Mouse (Mus musculus) MEL (cell line): ENCODE measurements around the gene 1190005I06Rik. TPM values are rescaled to one million over a fixed set of nuclear protein-coding genes. Genes with fewer than 3 reads are reported as not detected.

ENCODE experiments used
- DNase-seq: peaks from one replicate; pipeline ENCODE4 v3.0.0; 2011; ENCODE audit warnings: low read depth, low spot score
- H3K27ac ChIP-seq: 2 replicates; pipeline ENCODE4 v1.5.1; 2012; ENCODE audit warnings: low read depth, mild to moderate bottlenecking, control low read depth, low read length, moderate library complexity; ENCODE audit not compliant: control insufficient read depth
- H3K27me3 ChIP-seq, 2 experiments: fragments of 150-350 bp in 1 of 2; sonication (generic) in 1 of 2; 2 replicates each; pipeline ENCODE4 v1.6.1; 2012; ENCODE audit warnings: low read length in 2 of 2, mild to moderate bottlenecking in 2 of 2, improper control_type of control experiment in 1 of 2, moderate library complexity in 1 of 2; ENCODE audit not compliant: insufficient read depth in 2 of 2, control insufficient read depth in 1 of 2
- H3K36me3 ChIP-seq, 2 experiments: 2 replicates each; pipeline ENCODE4 v1.6.1; 2012 to 2014; ENCODE audit warnings: low read length in 2 of 2, improper control_type of control experiment in 1 of 2, inconsistent platforms in 1 of 2, mild to moderate bottlenecking in 1 of 2; ENCODE audit not compliant: insufficient read depth in 2 of 2, control insufficient read depth in 1 of 2
- H3K4me1 ChIP-seq, 2 experiments: fragments of 150-350 bp in 1 of 2; sonication (generic) in 1 of 2; 2 replicates each; pipeline ENCODE4 v1.6.1; 2012; ENCODE audit warnings: low read length in 2 of 2, improper control_type of control experiment in 1 of 2, mild to moderate bottlenecking in 1 of 2; ENCODE audit not compliant: insufficient read depth in 2 of 2, control insufficient read depth in 1 of 2
- H3K4me3 ChIP-seq, 2 experiments: fragments of 150-350 bp in 1 of 2; sonication (generic) in 1 of 2; 2 replicates each; pipeline ENCODE4 v1.5.1; 2012; ENCODE audit warnings: low read depth in 2 of 2, low read length in 2 of 2, mild to moderate bottlenecking in 2 of 2, moderate library complexity in 2 of 2, control low read depth in 1 of 2, improper control_type of control experiment in 1 of 2; ENCODE audit not compliant: control insufficient read depth in 1 of 2, insufficient read depth in 1 of 2
- H3K79me2 ChIP-seq: 2 replicates; pipeline ENCODE4 v1.6.1; 2012; ENCODE audit warnings: mild to moderate bottlenecking, low read length, moderate library complexity; ENCODE audit not compliant: control insufficient read depth, poor library complexity, insufficient read depth
- H3K9ac ChIP-seq: 2 replicates; pipeline ENCODE4 v1.6.1; 2012; ENCODE audit warnings: low read depth, mild to moderate bottlenecking, control low read depth, low read length, moderate library complexity; ENCODE audit not compliant: control insufficient read depth, poor library complexity, severe bottlenecking
- H3K9me3 ChIP-seq: fragments of 150-350 bp; sonication (generic); replicated peaks from 2 replicates; pipeline ENCODE4 v1.6.1; 2012; ENCODE audit warnings: mild to moderate bottlenecking, low read length, improper control_type of control experiment, moderate library complexity; ENCODE audit not compliant: insufficient read depth
- BHLHE40 ChIP-seq: IDR thresholded peaks from 2 replicates; pipeline ENCODE4 v1.6.1; 2012; ENCODE audit warnings: low read depth, mild to moderate bottlenecking, inconsistent platforms, low read length, improper control_type of control experiment, borderline replicate concordance
- CHD1 ChIP-seq: IDR thresholded peaks from 2 replicates; pipeline ENCODE4 v1.6.1; 2012; ENCODE audit warnings: low read depth, mild to moderate bottlenecking, inconsistent platforms, low read length, improper control_type of control experiment
- CHD2 ChIP-seq: IDR thresholded peaks from 2 replicates; pipeline ENCODE4 v1.6.1; 2011; ENCODE audit warnings: low read length, improper control_type of control experiment
- CTCF ChIP-seq, 3 experiments: IDR thresholded peaks in 2 of 3; conservative IDR thresholded peaks in 1 of 3; 2 replicates each; pipeline ENCODE4 v1.5.1; 2011 to 2012; ENCODE audit warnings: low read length in 3 of 3, low read depth in 2 of 3, mild to moderate bottlenecking in 2 of 3, improper control_type of control experiment in 1 of 3, inconsistent platforms in 1 of 3, mixed read lengths in 1 of 3, moderate library complexity in 1 of 3; ENCODE audit not compliant: control insufficient read depth in 1 of 3, insufficient read depth in 1 of 3, poor library complexity in 1 of 3, severe bottlenecking in 1 of 3
- E2F4 ChIP-seq: IDR thresholded peaks from 2 replicates; pipeline ENCODE4 v1.6.1; 2011; ENCODE audit warnings: low read depth, low read length, improper control_type of control experiment, borderline replicate concordance
- ELF1 ChIP-seq: IDR thresholded peaks from 2 replicates; pipeline ENCODE4 v1.6.1; 2014; ENCODE audit warnings: low read depth, mild to moderate bottlenecking, inconsistent platforms, low read length, improper control_type of control experiment, moderate library complexity
- HCFC1 ChIP-seq: IDR thresholded peaks from 2 replicates; pipeline ENCODE4 v1.6.1; 2012; ENCODE audit warnings: low read depth, mild to moderate bottlenecking, inconsistent platforms, low read length, improper control_type of control experiment, moderate library complexity
- JUND ChIP-seq: IDR thresholded peaks from 2 replicates; pipeline ENCODE4 v1.6.1; 2011; ENCODE audit warnings: low read depth, mild to moderate bottlenecking, improper control_type of control experiment, low read length
- KAT2A ChIP-seq: conservative IDR thresholded peaks from 2 replicates; pipeline ENCODE4 v1.6.1; 2012; ENCODE audit warnings: low read depth, low read length, improper control_type of control experiment, inconsistent platforms
- MAFK ChIP-seq: IDR thresholded peaks from 2 replicates; pipeline ENCODE4 v1.6.1; 2011; ENCODE audit warnings: low read depth, mild to moderate bottlenecking, low read length, improper control_type of control experiment, borderline replicate concordance
- MAZ ChIP-seq: IDR thresholded peaks from 2 replicates; pipeline ENCODE4 v1.6.1; 2012; ENCODE audit warnings: low read depth, mild to moderate bottlenecking, inconsistent platforms, low read length, improper control_type of control experiment
- MEF2A ChIP-seq: IDR thresholded peaks from 2 replicates; pipeline ENCODE4 v1.6.1; 2014; ENCODE audit warnings: low read depth, mild to moderate bottlenecking, inconsistent platforms, low read length, improper control_type of control experiment; ENCODE audit not compliant: poor library complexity, insufficient replicate concordance, severe bottlenecking; ENCODE audit errors: extremely low read depth
- MYC ChIP-seq: IDR thresholded peaks from 2 replicates; pipeline ENCODE4 v1.6.1; 2011; ENCODE audit warnings: low read depth, mild to moderate bottlenecking, low read length, improper control_type of control experiment, moderate library complexity
- NRF1 ChIP-seq: IDR thresholded peaks from 2 replicates; pipeline ENCODE4 v1.6.1; 2014; ENCODE audit warnings: low read depth, mild to moderate bottlenecking, inconsistent platforms, low read length, improper control_type of control experiment, moderate library complexity; ENCODE audit not compliant: poor library complexity, insufficient read depth, severe bottlenecking
- POLR2A ChIP-seq, 2 experiments: IDR thresholded peaks; 2 replicates each; pipeline ENCODE4 v1.6.1; 2011 to 2012; ENCODE audit warnings: low read length in 2 of 2, mild to moderate bottlenecking in 2 of 2, control low read depth in 1 of 2, improper control_type of control experiment in 1 of 2, low read depth in 1 of 2, moderate library complexity in 1 of 2; ENCODE audit not compliant: control insufficient read depth in 1 of 2, insufficient read depth in 1 of 2, poor library complexity in 1 of 2
- RAD21 ChIP-seq: IDR thresholded peaks from 2 replicates; pipeline ENCODE4 v1.6.1; 2011; ENCODE audit warnings: mild to moderate bottlenecking, low read depth, low read length, improper control_type of control experiment
- RCOR1 ChIP-seq: IDR thresholded peaks from 2 replicates; pipeline ENCODE4 v1.6.1; 2012; ENCODE audit warnings: low read depth, mild to moderate bottlenecking, inconsistent platforms, low read length, improper control_type of control experiment
- SMC3 ChIP-seq: IDR thresholded peaks from 2 replicates; pipeline ENCODE4 v1.6.1; 2011; ENCODE audit warnings: low read depth, low read length, improper control_type of control experiment
- TAL1 ChIP-seq: IDR thresholded peaks from 2 replicates; pipeline ENCODE4 v1.6.1; 2012; ENCODE audit warnings: mild to moderate bottlenecking, inconsistent platforms, low read length, moderate library complexity, mixed read lengths
- TCF12 ChIP-seq: IDR thresholded peaks from 2 replicates; pipeline ENCODE4 v1.6.1; 2014; ENCODE audit warnings: low read depth, mild to moderate bottlenecking, inconsistent platforms, low read length, improper control_type of control experiment, moderate library complexity
- UBTF ChIP-seq: IDR thresholded peaks from 2 replicates; pipeline ENCODE4 v1.6.1; 2012; ENCODE audit warnings: low read depth, mild to moderate bottlenecking, inconsistent platforms, low read length, improper control_type of control experiment, moderate library complexity, borderline replicate concordance; ENCODE audit not compliant: insufficient read depth
- USF2 ChIP-seq, 2 experiments: IDR thresholded peaks; 2 replicates each; pipeline ENCODE4 v1.6.1; 2011 to 2012; ENCODE audit warnings: improper control_type of control experiment in 2 of 2, low read length in 2 of 2, borderline replicate concordance in 1 of 2, inconsistent platforms in 1 of 2, low read depth in 1 of 2, mild to moderate bottlenecking in 1 of 2; ENCODE audit not compliant: insufficient read depth in 1 of 2
- ZKSCAN1 ChIP-seq: IDR thresholded peaks from 2 replicates; pipeline ENCODE4 v1.6.1; 2012; ENCODE audit warnings: low read depth, mild to moderate bottlenecking, inconsistent platforms, low read length, improper control_type of control experiment, moderate library complexity
- polyA plus RNA-seq, 2 experiments: library from polyadenylated mRNA; stranded (reverse) in 1 of 2; unstranded in 1 of 2; fragments of >175 nt in 1 of 2; fragments of >200 nt in 1 of 2; gene quantifications; 2 replicates each; pipeline versions ENCODE4 v1.2.1 to v1.2.4; 2012; ENCODE audit warnings: low replicate concordance in 2 of 2, low read depth in 1 of 2; ENCODE audit not compliant: insufficient read length in 2 of 2, insufficient read depth in 1 of 2, missing spikeins in 1 of 2
- total RNA-seq: library from RNA; depleted of rRNA; stranded (reverse); fragments of 300-350 nt; gene quantifications from 2 replicates; pipeline ENCODE4 v1.2.3, GENCODE M21; 2012

Gene 1190005I06Rik
- total and polyA plus RNA-seq, 3 experiments = 2.1 to 2.3 TPM; not detected in 1

- Histone ChIP-seq H3K27me3 (no peaks in the 10 kb centered on the region), H3K4me3 (no peak overlapping the region), H3K9me3 (no peaks in the 10 kb centered on the region), H3K79me2 (no peaks in the 10 kb centered on the region), H3K27ac (no peak overlapping the region), H3K36me3 (no peaks in the 10 kb centered on the region), H3K9ac (no peak overlapping the region)
- TF ChIP-seq CHD1 (no peak), CHD2 (no peak), JUND (no peak), CTCF (IDR thresholded peaks at IDR 0.05 in 2 of 3, conservative IDR thresholded peaks at IDR 0.05 in 1 of 3; ENCODE audit: control insufficient read depth in 1 of 3, insufficient read depth in 1 of 3, low read depth in 2 of 3, low read length in 3 of 3, poor library complexity in 1 of 3, severe bottlenecking in 1 of 3) (no peak), BHLHE40 (no peak), RAD21 (no peak), ZKSCAN1 (no peak), MYC (no peak), HCFC1 (no peak), USF2 (IDR thresholded peaks at IDR 0.05; ENCODE audit: borderline replicate concordance in 1 of 2, insufficient read depth in 1 of 2, low read depth in 1 of 2, low read length in 2 of 2) (no peak), SMC3 (no peak), TAL1 (no peak), MAZ (no peak), MAFK (no peak), RCOR1 (no peak), ELF1 (no peak), E2F4 (no peak), MEF2A (no peak), UBTF (no peak), KAT2A (no peak)
- TF ChIP-seq, all 39 proteins: peak for 0
- H3K4me1 ChIP-seq = peaks cover 0 to 3% of the 10 kb centered on the region in 2 experiments; a peak in 1 of 4 replicates
- DNase-seq = no peak
These were observed 37.7 kb upstream of the 1190005I06Rik start for GRCm38 (mm10) chr8:120685097-120685496.

- H3K9ac ChIP-seq = no peak overlapping the region
- no peak overlapping the region for H3K27ac ChIP-seq
- peaks cover 0 to 5% of the 10 kb centered on the region in 2 experiments; a peak in 2 of 4 replicates for H3K36me3 ChIP-seq
- DNase-seq = no peak
- no peaks in the 10 kb centered on the region for H3K79me2 ChIP-seq
- H3K27me3 ChIP-seq = no peaks in the 10 kb centered on the region
- H3K9me3 ChIP-seq = no peaks in the 10 kb centered on the region
- H3K4me3 ChIP-seq = no peak overlapping the region
- H3K4me1 ChIP-seq = peaks cover 0 to 9% of the 10 kb centered on the region in 2 experiments; a peak in 2 of 4 replicates
- TF ChIP-seq POLR2A (IDR thresholded peaks at IDR 0.05; ENCODE audit: control insufficient read depth in 1 of 2, insufficient read depth in 1 of 2, low read depth in 1 of 2, low read length in 2 of 2, poor library complexity in 1 of 2) = no peak
- no peak for TF ChIP-seq RAD21
- TF ChIP-seq CHD2 = no peak
- TF ChIP-seq TCF12 = no peak
- TF ChIP-seq NRF1 = no peak
These were observed 36.6 kb upstream of the 1190005I06Rik start for GRCm38 (mm10) chr8:120684082-120684481.
